13 mouse cellular contexts compared by ENCODE assay signal in genomic region chr3:51486491-51487195, GRCm38 (mm10). TPM values are rescaled to one million over a fixed set of nuclear protein-coding genes. Genes with fewer than 3 reads are reported as not detected.
A peak's percentile ranks its signal among the peaks of the same experiment; 100 is the strongest.
DNase-seq lines count a peak whose midpoint lies in the region; TF ChIP-seq lines count a peak whose summit lies in the region.
"Had no signal": no experiment of that assay in that cellular context is flagged by ENCODE, and none has a peak within 500 bp of the region (broad histone marks: within the 10 kb centered on the region; RNA-seq: fewer than 3 reads in every experiment).

No protein-coding gene starts in this region.

- DNase-seq in cerebellum, adult 9-10 months: peak; percentile 54
- DNase-seq in cerebellum, adult 8-10 months: no peak
- DNase-seq in heart, postnatal 4 days: peak; percentile 27
- no peak for DNase-seq in heart, adult 18-20 months
- peak; percentile 26 to 41 for DNase-seq in lung, postnatal 4 days
- DNase-seq in lung, adult 2 months: no peak
- peak; percentile 30 for DNase-seq in brain, embryonic 14.5 days (ENCODE audit: low read depth)
- no peak for DNase-seq in layer of hippocampus, adult 9-11 months
- DNase-seq: adrenal gland, postnatal 25 days; gastrocnemius, adult 2 months; kidney, adult 18-20 months; midbrain, embryonic 14.5 days had no signal

- no peak overlapping the region for H3K4me3 ChIP-seq in lung, adult 2 months (replicated peaks; ENCODE audit: extremely low read depth, low read depth, low read length)
- H3K4me3 ChIP-seq: embryonic facial prominence, embryonic 13.5 days; gastrocnemius, adult 2 months had no signal

- no peaks in the 10 kb centered on the region; the same call in 1 of the 2 replicates for H3K4me1 ChIP-seq in lung, adult 2 months (ENCODE audit: control insufficient read depth, insufficient read depth, low read length)

- TF ChIP-seq POLR2A in lung, adult 2 months (IDR thresholded peaks at IDR 0.05; ENCODE audit: borderline replicate concordance, extremely low read depth, low read depth, low read length): no peak
- TF ChIP-seq POLR2A in brain, embryonic 14.5 days (IDR thresholded peaks at IDR 0.05; ENCODE audit: borderline replicate concordance, extremely low read depth, insufficient read depth, insufficient read length, poor library complexity, severe bottlenecking): no peak

- WGBS in lung, adult 2 months: 81% methylated on average over 4 of the region's 4 CpGs

- TF ChIP-seq CTCF in lung, adult 2 months (IDR thresholded peaks at IDR 0.05; ENCODE audit: insufficient read depth, low read length): no peak
- no peak for TF ChIP-seq CTCF in brain, embryonic 14.5 days (IDR thresholded peaks at IDR 0.05; ENCODE audit: borderline replicate concordance, extremely low read depth, insufficient read depth, insufficient read length)

RNA-seq across cellular contexts. Expression of gene Rab33b, which starts 2.9 kb away (rescaled TPM):
- total RNA-seq in heart, postnatal 4 days (2021): 10 to 100 TPM; 13.6 to 14.3 TPM
- 1 to 10 TPM; 8.9 to 9.9 TPM for total RNA-seq in heart, adult 18-20 months (2021)
- 12.9 and 16.6 TPM in 2 replicates for polyA plus RNA-seq in lung, adult 2 months (2012; rRNA removed)
- polyA plus RNA-seq in brain, embryonic 14.5 days (2012; rRNA removed): 14.7 and 17.5 TPM in 2 replicates

Comparison
In these comparisons a context has a peak if more than half of its experiments do, and no peak if none do; other contexts are left out.
1. DNase-seq: peak in cerebellum, adult 9-10 months (single experiment), heart, postnatal 4 days (single experiment), lung, postnatal 4 days (2 of 2) and brain, embryonic 14.5 days (single experiment); none in cerebellum, adult 8-10 months (single experiment), heart, adult 18-20 months (0 of 2), lung, adult 2 months (single experiment) and layer of hippocampus, adult 9-11 months (single experiment).